Comparison of ENCODE assay signal across 9 mouse cellular contexts in genomic region chr9:6668001-6668969, GRCm38 (mm10).
A peak's percentile ranks its signal among the peaks of the same experiment; 100 is the strongest.
DNase-seq lines count a peak whose midpoint lies in the region; ATAC-seq and TF ChIP-seq lines count a peak whose summit lies in the region.
"Had no signal": no experiment of that assay in that cellular context is flagged by ENCODE, and none has a peak within 500 bp of the region (broad histone marks: within the 10 kb centered on the region; RNA-seq: fewer than 3 reads in every experiment).

No protein-coding gene starts in this region.

- no peak overlapping the region for H3K4me3 ChIP-seq in intestine, embryonic 14.5 days (ENCODE audit: low read depth, low read length)
- no peak overlapping the region for H3K4me3 ChIP-seq in midbrain, embryonic 11.5 days (ENCODE audit: low read depth, low read length)
- H3K4me3 ChIP-seq in small intestine, adult 2 months (ENCODE audit: low read depth, low read length): no peak overlapping the region
- H3K4me3 ChIP-seq: megakaryocyte, embryonic 14.5 days had no signal

- H3K4me1 ChIP-seq in intestine, embryonic 14.5 days (replicated peaks; ENCODE audit: control insufficient read depth, insufficient read depth, low read length): peaks cover 5% of the 10 kb centered on the region; the same call in 1 of the 2 replicates
- no peaks in the 10 kb centered on the region for H3K4me1 ChIP-seq in midbrain, embryonic 11.5 days (ENCODE audit: control insufficient read depth, insufficient read depth, low read length)
- no peaks in the 10 kb centered on the region for H3K4me1 ChIP-seq in small intestine, adult 2 months (ENCODE audit: control insufficient read depth, insufficient read depth, insufficient read length, low read length)
- H3K4me1 ChIP-seq: megakaryocyte, embryonic 14.5 days had no signal

- peak; percentile 27; the same call in 1 of the 2 replicates for TF ChIP-seq CTCF in small intestine, adult 2 months (IDR thresholded peaks at IDR 0.05; ENCODE audit: extremely low read depth, insufficient read length, insufficient replicate concordance, low read depth, low read length)

- H3K4me2 ChIP-seq in intestine, embryonic 14.5 days (ENCODE audit: low read length): peak overlapping the region; percentile 22; the same call in 1 of the 2 replicates
- no peak overlapping the region for H3K4me2 ChIP-seq in midbrain, embryonic 11.5 days

- no peaks in the 10 kb centered on the region for H3K9me3 ChIP-seq in intestine, embryonic 14.5 days (ENCODE audit: control insufficient read depth, low read length)
- no peaks in the 10 kb centered on the region for H3K9me3 ChIP-seq in midbrain, embryonic 11.5 days (ENCODE audit: control insufficient read depth, low read length)

- no peak overlapping the region; the same call in 1 of the 2 replicates for H3K27ac ChIP-seq in intestine, embryonic 14.5 days (ENCODE audit: low read depth)
- no peak overlapping the region for H3K27ac ChIP-seq in midbrain, embryonic 11.5 days (ENCODE audit: low read depth, low read length)
- H3K27ac ChIP-seq in small intestine, adult 2 months (ENCODE audit: insufficient read depth, low read depth, low read length): no peak overlapping the region

- TF ChIP-seq POLR2A in small intestine, adult 2 months (IDR thresholded peaks at IDR 0.05; ENCODE audit: low read depth, low read length): no peak

- no peak overlapping the region for H3K9ac ChIP-seq in intestine, embryonic 14.5 days (ENCODE audit: low read length)
- H3K9ac ChIP-seq in midbrain, embryonic 11.5 days (ENCODE audit: low read length): no peak overlapping the region

- H3K27me3 ChIP-seq in intestine, embryonic 14.5 days (replicated peaks; ENCODE audit: control insufficient read depth, insufficient read depth, low read length): no peaks in the 10 kb centered on the region
- H3K27me3 ChIP-seq in midbrain, embryonic 11.5 days (ENCODE audit: control insufficient read depth, insufficient read depth, low read length): no peaks in the 10 kb centered on the region
- no peaks in the 10 kb centered on the region for H3K27me3 ChIP-seq in small intestine, adult 2 months (ENCODE audit: control insufficient read depth, insufficient read depth, low read length)
- H3K27me3 ChIP-seq: megakaryocyte, embryonic 14.5 days had no signal

- peak; percentile 88 for DNase-seq in adrenal gland, postnatal 14 days
- peak; percentile 72 for DNase-seq in embryo, embryonic 11 days
- DNase-seq in gastrocnemius, postnatal 25 days: peak; percentile 62
- peak; percentile 68 for DNase-seq in intestine, embryonic 14.5 days (ENCODE audit: low spot score)
- peak; percentile 49 to 50 for DNase-seq in left cerebral cortex, adult 8-10 months (ENCODE audit: low spot score in 2 of 2)
- peak; percentile 91 for DNase-seq in midbrain, embryonic 11.5 days (ENCODE audit: low spot score, missing footprints)
- DNase-seq in spleen, adult 18-20 months: no peak

- ATAC-seq in intestine, embryonic 14.5 days (replicated peaks; ENCODE audit: low FRiP score, low TSS enrichment, low read depth): peak; percentile 74
- ATAC-seq in midbrain, embryonic 11.5 days (ENCODE audit: low FRiP score): peak; percentile 90

- no peaks in the 10 kb centered on the region for H3K36me3 ChIP-seq in intestine, embryonic 14.5 days (ENCODE audit: control insufficient read depth, insufficient read depth, low read length)
- no peaks in the 10 kb centered on the region for H3K36me3 ChIP-seq in midbrain, embryonic 11.5 days (ENCODE audit: control insufficient read depth, insufficient read depth, low read length)
- H3K36me3 ChIP-seq in small intestine, adult 2 months (ENCODE audit: control insufficient read depth, insufficient read depth, low read length): no peaks in the 10 kb centered on the region

- 32% methylated on average over 14 of the region's 14 CpGs for WGBS in intestine, embryonic 14.5 days
- 55% methylated on average over 14 of the region's 14 CpGs for WGBS in midbrain, embryonic 11.5 days
- 38% methylated on average over 14 of the region's 14 CpGs for WGBS in small intestine, adult 2 months

Comparison
In these comparisons a context has a peak if more than half of its experiments do, and no peak if none do; other contexts are left out.
1. DNase-seq: peak in adrenal gland, postnatal 14 days (single experiment), embryo, embryonic 11 days (single experiment), gastrocnemius, postnatal 25 days (single experiment), intestine, embryonic 14.5 days (single experiment), left cerebral cortex, adult 8-10 months (2 of 2) and midbrain, embryonic 11.5 days (single experiment); none in spleen, adult 18-20 months (0 of 2).